Mouse (Mus musculus) hindbrain, embryonic 12.5 days (tissue): Measurements from ENCODE around the gene Micall1. TPM values are rescaled to one million over a fixed set of nuclear protein-coding genes. Genes with fewer than 3 reads are reported as not detected.

Experiments used
- ATAC-seq: fragments of 200-750 bp; cut with Nextera tagmentation; 2 replicates; pipeline ENCODE4 v1.8.0; 2017; ENCODE audit warnings: moderate TSS enrichment; ENCODE audit not compliant: low FRiP score
- H3K27ac ChIP-seq: fragments of 300-500 bp; sonication (generic); 2 replicates; pipeline ENCODE4 v1.5.1; 2016; ENCODE audit warnings: mild to moderate bottlenecking
- H3K27me3 ChIP-seq: fragments of 300-500 bp; sonication (generic); 2 replicates; pipeline ENCODE4 v1.6.1; 2016; ENCODE audit warnings: mild to moderate bottlenecking
- H3K36me3 ChIP-seq: fragments of 300-500 bp; sonication (generic); 2 replicates; pipeline ENCODE4 v1.6.1; 2016; ENCODE audit warnings: mild to moderate bottlenecking
- H3K4me1 ChIP-seq: fragments of 300-500 bp; sonication (generic); 2 replicates; pipeline ENCODE4 v1.6.1; 2016
- H3K4me2 ChIP-seq: fragments of 300-500 bp; sonication (generic); replicated peaks from 2 replicates; pipeline ENCODE4 v1.6.1; 2016; ENCODE audit warnings: mild to moderate bottlenecking
- H3K4me3 ChIP-seq: fragments of 300-500 bp; sonication (generic); 2 replicates; pipeline ENCODE4 v1.5.1; 2016; ENCODE audit warnings: mild to moderate bottlenecking
- H3K9ac ChIP-seq: fragments of 300-500 bp; sonication (generic); 2 replicates; pipeline ENCODE4 v1.6.1; 2016; ENCODE audit warnings: mild to moderate bottlenecking, moderate library complexity
- H3K9me3 ChIP-seq: fragments of 300-500 bp; sonication (generic); replicated peaks from 2 replicates; pipeline ENCODE4 v1.6.1; 2016; ENCODE audit warnings: mild to moderate bottlenecking
- WGBS: fragments of 180-500 bp; shearing (Covaris S2); methylation state at CpG from one replicate; pipeline ENCODE4 v1.1.7; 2016; 5-methylcytosine and 5-hydroxymethylcytosine counted together
- polyA plus RNA-seq: library from polyadenylated mRNA; unstranded; fragments of >200 nt; fragmentation: Nextera tagmentation; extraction: Ambion mirVana; gene quantifications from 2 replicates; pipeline ENCODE4 v1.2.1, GENCODE M21; 2016

The Micall1 gene
- polyA plus RNA-seq, 1 experiment from 2014 or later: 12.4 TPM

GRCm38 (mm10) chr15:79135783-79136575 is 27.3 kb downstream of the Micall1 start:
- Histone ChIP-seq H3K9me3 (no peaks in the 10 kb centered on the region), H3K4me1 (peaks cover 7% of the 10 kb centered on the region), H3K4me2 (no peak overlapping the region), H3K36me3 (peaks cover 31% of the 10 kb centered on the region), H3K9ac (no peak overlapping the region), H3K27me3 (no peaks in the 10 kb centered on the region; the same call in 1 of the 2 replicates), H3K4me3 (no peak overlapping the region), H3K27ac (no peak overlapping the region)
- WGBS: 68% methylated on average over 11 of the region's 11 CpGs
- ATAC-seq: no peak

- Histone ChIP-seq H3K27me3 (no peaks in the 10 kb centered on the region; the same call in 1 of the 2 replicates), H3K9ac (no peak overlapping the region), H3K36me3 (peaks cover 15% of the 10 kb centered on the region), H3K4me3 (no peak overlapping the region), H3K4me1 (peaks cover 19% of the 10 kb centered on the region), H3K9me3 (no peaks in the 10 kb centered on the region), H3K27ac (no peak overlapping the region), H3K4me2 (no peak overlapping the region)
- no peak for ATAC-seq
- 63% methylated on average over 10 of the region's 10 CpGs for WGBS
These were observed 30.9 kb downstream of the Micall1 start for GRCm38 (mm10) chr15:79139640-79140039.

- peaks cover 19% of the 10 kb centered on the region for H3K4me1 ChIP-seq
- H3K36me3 ChIP-seq: peaks cover 25% of the 10 kb centered on the region
- H3K27me3 ChIP-seq: no peaks in the 10 kb centered on the region; the same call in 1 of the 2 replicates
- H3K4me2 ChIP-seq: peak within 1 kb of the TSS; percentile 94
- ATAC-seq: peak; percentile 91
- WGBS: under 1% methylated on average over 57 of the region's 57 CpGs
- peak within 1 kb of the TSS; percentile 58 for H3K4me3 ChIP-seq
- no peaks in the 10 kb centered on the region for H3K9me3 ChIP-seq
- peak within 1 kb of the TSS; percentile 77 for H3K9ac ChIP-seq
- H3K27ac ChIP-seq: no peak within 1 kb of the TSS
These were observed 32.3 kb downstream of the Micall1 start, which contains the start of the genes Polr2f and 1700088E04Rik for GRCm38 (mm10) chr15:79140866-79141565. Polr2f (plus strand) TSS chr15:79141009. 1700088E04Rik (minus strand) TSS chr15:79141253.

GRCm38 (mm10) chr15:79141566-79141917 is 32.8 kb downstream of the Micall1 start:
- Histone ChIP-seq H3K4me3 (peak overlapping the region; percentile 58), H3K4me1 (peaks cover 19% of the 10 kb centered on the region), H3K36me3 (peaks cover 31% of the 10 kb centered on the region), H3K27me3 (no peaks in the 10 kb centered on the region; the same call in 1 of the 2 replicates), H3K4me2 (peak overlapping the region; percentile 94), H3K9me3 (no peaks in the 10 kb centered on the region), H3K27ac (no peak overlapping the region), H3K9ac (peak overlapping the region; percentile 77)
- ATAC-seq: peak; percentile 64; the same call in 1 of the 2 replicates
- 2% methylated on average over 7 of the region's 7 CpGs for WGBS

GRCm38 (mm10) chr15:79143316-79143715 is 34.6 kb downstream of the Micall1 start:
- Histone ChIP-seq H3K27me3 (no peaks in the 10 kb centered on the region; the same call in 1 of the 2 replicates), H3K4me2 (no peak overlapping the region), H3K4me3 (no peak overlapping the region), H3K9ac (no peak overlapping the region), H3K36me3 (peaks cover 45% of the 10 kb centered on the region), H3K27ac (no peak overlapping the region), H3K4me1 (peaks cover 19% of the 10 kb centered on the region), H3K9me3 (no peaks in the 10 kb centered on the region)
- WGBS: 86% methylated on average over 12 of the region's 12 CpGs
- no peak for ATAC-seq

- Histone ChIP-seq H3K9ac (no peak overlapping the region), H3K4me3 (no peak overlapping the region), H3K4me2 (no peak overlapping the region), H3K4me1 (peaks cover 19% of the 10 kb centered on the region), H3K9me3 (no peaks in the 10 kb centered on the region), H3K36me3 (peaks cover 48% of the 10 kb centered on the region), H3K27me3 (no peaks in the 10 kb centered on the region; the same call in 1 of the 2 replicates), H3K27ac (no peak overlapping the region)
- no peak for ATAC-seq
- 91% methylated on average over 8 of the region's 8 CpGs for WGBS
These were observed 35.3 kb downstream of the Micall1 start for GRCm38 (mm10) chr15:79144021-79144420.

- Histone ChIP-seq H3K4me1 (peaks cover 15% of the 10 kb centered on the region), H3K27me3 (no peaks in the 10 kb centered on the region), H3K9ac (no peak overlapping the region), H3K4me3 (no peak overlapping the region), H3K36me3 (peaks cover 59% of the 10 kb centered on the region), H3K27ac (no peak overlapping the region), H3K4me2 (no peak overlapping the region), H3K9me3 (no peaks in the 10 kb centered on the region)
- WGBS: 91% methylated on average over 7 of the region's 7 CpGs
- no peak for ATAC-seq
These were observed 36.8 kb downstream of the Micall1 start for GRCm38 (mm10) chr15:79145522-79145921.

- Histone ChIP-seq H3K4me2 (no peak overlapping the region), H3K36me3 (peaks cover 71% of the 10 kb centered on the region), H3K27me3 (no peaks in the 10 kb centered on the region), H3K9me3 (no peaks in the 10 kb centered on the region), H3K4me3 (no peak overlapping the region), H3K4me1 (peaks cover 24% of the 10 kb centered on the region), H3K9ac (no peak overlapping the region), H3K27ac (no peak overlapping the region)
- ATAC-seq: no peak
- WGBS: 54% methylated on average over 7 of the region's 7 CpGs
These were observed 39.8 kb downstream of the Micall1 start for GRCm38 (mm10) chr15:79148533-79148932.

- Histone ChIP-seq H3K4me1 (peaks cover 33% of the 10 kb centered on the region), H3K9ac (peak overlapping the region; percentile 18), H3K36me3 (peaks cover 39% of the 10 kb centered on the region), H3K27me3 (no peaks in the 10 kb centered on the region), H3K9me3 (no peaks in the 10 kb centered on the region), H3K4me3 (no peak overlapping the region), H3K4me2 (peak overlapping the region; percentile 8; the same call in 1 of the 2 replicates), H3K27ac (peak overlapping the region; percentile 94)
- 37% methylated on average over 8 of the region's 8 CpGs for WGBS
- peak; percentile 26 for ATAC-seq
These were observed 43.2 kb downstream of the Micall1 start for GRCm38 (mm10) chr15:79151881-79152280.

- ATAC-seq: 0 out of 2 replicates have a peak, but pooled peaks have one; percentile 30
- Histone ChIP-seq H3K4me2 (no peak overlapping the region), H3K9ac (0 out of 2 replicates have a peak overlapping the region, but pooled peaks have one; percentile 4), H3K9me3 (no peaks in the 10 kb centered on the region), H3K27ac (peak overlapping the region; percentile 94), H3K4me1 (peaks cover 33% of the 10 kb centered on the region), H3K27me3 (no peaks in the 10 kb centered on the region), H3K4me3 (no peak overlapping the region), H3K36me3 (peaks cover 31% of the 10 kb centered on the region)
- WGBS: 48% methylated on average over 6 of the region's 6 CpGs
These were observed 44.0 kb downstream of the Micall1 start for GRCm38 (mm10) chr15:79152709-79153108.

- H3K9me3 ChIP-seq: no peaks in the 10 kb centered on the region
- H3K27me3 ChIP-seq: peaks cover 13% of the 10 kb centered on the region
- H3K27ac ChIP-seq: peak overlapping the region; percentile 35; the same call in 1 of the 2 replicates
- H3K4me1 ChIP-seq: peaks cover 35% of the 10 kb centered on the region
- H3K4me2 ChIP-seq: no peak overlapping the region
- WGBS: 18% methylated on average over 3 of the region's 3 CpGs
- ATAC-seq: no peak
- 0 out of 2 replicates have a peak overlapping the region, but pooled peaks have one; percentile 32 for H3K9ac ChIP-seq
- no peak overlapping the region for H3K4me3 ChIP-seq
- H3K36me3 ChIP-seq: peaks cover 12% of the 10 kb centered on the region
These were observed 46.9 kb downstream of the Micall1 start for GRCm38 (mm10) chr15:79155572-79155971.

GRCm38 (mm10) chr15:79162301-79162700 is 53.6 kb downstream of the Micall1 start:
- Histone ChIP-seq H3K27me3 (peaks cover 69% of the 10 kb centered on the region), H3K36me3 (no peaks in the 10 kb centered on the region), H3K27ac (no peak overlapping the region), H3K9ac (no peak overlapping the region), H3K9me3 (no peaks in the 10 kb centered on the region), H3K4me1 (peaks cover 34% of the 10 kb centered on the region), H3K4me2 (peak overlapping the region; percentile 22), H3K4me3 (peak overlapping the region; percentile 32)
- ATAC-seq: no peak
- WGBS: 65% methylated on average over 7 of the region's 7 CpGs
